Mouse (Mus musculus) limb, embryonic 13.5 days (tissue): ENCODE measurements around the gene Tuba1c. TPM values are rescaled to one million over a fixed set of nuclear protein-coding genes. Genes with fewer than 3 reads are reported as not detected.

Experiments
- ATAC-seq: fragments of 200-750 bp; cut with Nextera tagmentation; 2 replicates; pipeline ENCODE4 v1.8.0; 2017; ENCODE audit warnings: low read depth, moderate number of reproducible peaks, moderate TSS enrichment; ENCODE audit not compliant: low FRiP score
- H3K27ac ChIP-seq: fragments of 300-500 bp; sonication (generic); 2 replicates; pipeline ENCODE4 v1.5.1; 2015; ENCODE audit warnings: inconsistent platforms, mild to moderate bottlenecking, moderate library complexity
- H3K27me3 ChIP-seq: fragments of 300-500 bp; sonication (generic); 2 replicates; pipeline ENCODE4 v1.6.1; 2015; ENCODE audit warnings: mild to moderate bottlenecking, inconsistent platforms
- H3K36me3 ChIP-seq: fragments of 300-500 bp; sonication (generic); 2 replicates; pipeline ENCODE4 v1.6.1; 2015; ENCODE audit warnings: inconsistent platforms, mild to moderate bottlenecking, moderate library complexity
- H3K4me1 ChIP-seq: fragments of 300-500 bp; sonication (generic); 2 replicates; pipeline ENCODE4 v1.6.1; 2015; ENCODE audit warnings: inconsistent platforms
- H3K4me2 ChIP-seq: fragments of 300-500 bp; sonication (generic); replicated peaks from 2 replicates; pipeline ENCODE4 v1.6.1; 2015; ENCODE audit warnings: inconsistent platforms, mild to moderate bottlenecking, moderate library complexity
- H3K4me3 ChIP-seq: fragments of 300-500 bp; sonication (generic); 2 replicates; pipeline ENCODE4 v1.5.1; 2015; ENCODE audit warnings: moderate library complexity, mild to moderate bottlenecking, inconsistent platforms
- H3K9ac ChIP-seq: fragments of 300-500 bp; sonication (generic); 2 replicates; pipeline ENCODE4 v1.6.1; 2015; ENCODE audit warnings: mild to moderate bottlenecking, inconsistent platforms
- H3K9me3 ChIP-seq: fragments of 300-500 bp; sonication (generic); 2 replicates; pipeline ENCODE4 v1.6.1; 2016; ENCODE audit warnings: inconsistent platforms
- WGBS: fragments of 180-500 bp; shearing (Covaris S2); methylation state at CpG from one replicate; pipeline ENCODE4 v1.1.7; 2015; 5-methylcytosine and 5-hydroxymethylcytosine counted together
- polyA plus RNA-seq: library from polyadenylated mRNA; unstranded; fragments of >200 nt; fragmentation: Nextera tagmentation; extraction: Ambion mirVana; gene quantifications from 2 replicates; pipeline ENCODE4 v1.2.1, GENCODE M21; 2015

Gene Tuba1c
- polyA plus RNA-seq, 1 experiment from 2014 or later: 149 TPM

DNA sequence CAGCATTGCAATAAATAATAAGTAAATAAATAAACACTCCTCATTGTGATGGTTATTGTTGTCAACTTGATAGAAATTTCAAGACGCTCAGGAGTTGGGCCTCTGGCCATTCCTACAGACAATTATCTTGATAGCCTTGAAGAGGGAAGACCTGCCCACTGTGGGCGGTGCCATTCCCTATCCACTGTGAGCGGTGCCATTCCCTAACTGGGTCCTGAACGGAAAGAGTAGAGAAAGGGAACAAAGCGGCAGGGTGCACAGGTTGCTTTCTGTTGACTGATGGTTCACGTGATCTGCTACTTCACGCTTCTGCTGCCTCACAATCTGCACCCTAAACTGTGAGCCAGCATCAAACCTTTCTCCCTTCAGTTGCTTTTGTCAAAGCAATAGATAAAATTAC is 8.4 kb upstream of the Tuba1c start:
- no peak overlapping the region for H3K4me2 ChIP-seq
- H3K4me1 ChIP-seq: peaks cover 26% of the 10 kb centered on the region
- H3K9me3 ChIP-seq: 0 out of 2 replicates have a peak, but pooled peaks cover 4% of the 10 kb centered on the region
- H3K27me3 ChIP-seq: no peaks in the 10 kb centered on the region
- WGBS: 97% methylated on average over 7 of the region's 7 CpGs
- H3K27ac ChIP-seq: no peak overlapping the region
- H3K36me3 ChIP-seq: no peaks in the 10 kb centered on the region
- H3K4me3 ChIP-seq: no peak overlapping the region
- no peak overlapping the region for H3K9ac ChIP-seq
- ATAC-seq: no peak

GRCm38 (mm10) chr15:99024668-99025314 is 4.9 kb upstream of the Tuba1c start:
- Histone ChIP-seq H3K27ac (no peak overlapping the region), H3K4me2 (no peak overlapping the region), H3K9ac (no peak overlapping the region), H3K9me3 (0 out of 2 replicates have a peak, but pooled peaks cover 4% of the 10 kb centered on the region), H3K27me3 (no peaks in the 10 kb centered on the region), H3K4me1 (peaks cover 11% of the 10 kb centered on the region), H3K4me3 (no peak overlapping the region), H3K36me3 (no peaks in the 10 kb centered on the region)
- ATAC-seq: 0 out of 2 replicates have a peak, but pooled peaks have one; percentile 18
- WGBS: 21% methylated on average over 7 of the region's 8 CpGs

GRCm38 (mm10) chr15:99025414-99025813 is 4.3 kb upstream of the Tuba1c start:
- no peak overlapping the region for H3K4me3 ChIP-seq
- H3K27me3 ChIP-seq: no peaks in the 10 kb centered on the region
- H3K9ac ChIP-seq: no peak overlapping the region
- WGBS: 75% methylated on average over 13 of the region's 13 CpGs
- no peak for ATAC-seq
- no peak overlapping the region for H3K27ac ChIP-seq
- H3K4me1 ChIP-seq: peaks cover 11% of the 10 kb centered on the region
- H3K4me2 ChIP-seq: no peak overlapping the region
- no peaks in the 10 kb centered on the region for H3K36me3 ChIP-seq
- H3K9me3 ChIP-seq: 0 out of 2 replicates have a peak, but pooled peaks cover 4% of the 10 kb centered on the region

DNA sequence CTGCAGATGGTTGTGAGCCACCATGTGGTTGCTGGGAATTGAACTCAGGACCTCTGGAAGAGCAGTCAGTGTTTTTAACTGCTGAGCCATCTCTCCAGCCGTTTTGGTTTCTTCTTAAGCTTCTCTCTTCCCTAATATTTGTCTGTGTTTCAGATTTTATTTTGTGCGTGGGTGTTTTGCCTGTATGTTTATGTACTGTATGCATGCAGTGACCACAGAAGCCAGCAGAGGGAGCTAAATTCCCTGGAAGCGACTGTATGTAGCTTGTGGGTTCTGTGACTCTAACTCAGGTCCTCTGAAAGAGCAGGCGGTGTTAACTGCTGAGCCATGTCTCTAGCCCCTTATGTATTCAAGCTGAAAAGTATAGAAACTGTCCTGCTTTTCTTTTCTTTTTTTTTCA is 3.4 kb upstream of the Tuba1c start:
- Histone ChIP-seq H3K9ac (no peak overlapping the region), H3K36me3 (no peaks in the 10 kb centered on the region), H3K4me1 (peaks cover 18% of the 10 kb centered on the region), H3K27me3 (no peaks in the 10 kb centered on the region), H3K27ac (no peak overlapping the region), H3K4me3 (no peak overlapping the region), H3K9me3 (0 out of 2 replicates have a peak, but pooled peaks cover 3% of the 10 kb centered on the region), H3K4me2 (no peak overlapping the region)
- no peak for ATAC-seq
- WGBS: 59% methylated on average over 4 of the region's 4 CpGs

DNA sequence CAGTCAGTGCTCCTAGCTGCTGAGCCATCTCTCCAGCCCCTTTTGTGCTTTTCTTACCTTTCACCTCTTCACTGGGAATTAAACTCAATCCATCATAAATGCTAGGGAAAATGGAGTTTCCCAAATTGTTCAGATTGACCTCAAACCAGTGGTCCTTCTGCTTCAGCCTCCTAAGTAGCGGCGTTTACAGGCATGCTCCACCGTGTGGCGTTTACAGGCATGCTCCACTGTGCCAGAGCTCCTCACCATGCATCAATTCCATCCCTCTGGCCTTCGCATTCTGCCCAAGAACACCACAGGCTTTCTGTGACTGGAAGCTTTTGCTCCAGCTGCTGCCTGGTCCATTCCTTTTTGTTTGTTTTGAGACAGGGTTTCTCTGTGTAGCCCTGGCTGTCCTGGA is 2.6 kb upstream of the Tuba1c start:
- H3K4me1 ChIP-seq: peaks cover 26% of the 10 kb centered on the region
- 70% methylated on average over 5 of the region's 5 CpGs for WGBS
- H3K9ac ChIP-seq: no peak overlapping the region
- H3K4me3 ChIP-seq: no peak overlapping the region
- no peaks in the 10 kb centered on the region for H3K27me3 ChIP-seq
- no peak for ATAC-seq
- H3K4me2 ChIP-seq: no peak overlapping the region
- no peak overlapping the region for H3K27ac ChIP-seq
- H3K9me3 ChIP-seq: no peaks in the 10 kb centered on the region
- H3K36me3 ChIP-seq: no peaks in the 10 kb centered on the region

DNA sequence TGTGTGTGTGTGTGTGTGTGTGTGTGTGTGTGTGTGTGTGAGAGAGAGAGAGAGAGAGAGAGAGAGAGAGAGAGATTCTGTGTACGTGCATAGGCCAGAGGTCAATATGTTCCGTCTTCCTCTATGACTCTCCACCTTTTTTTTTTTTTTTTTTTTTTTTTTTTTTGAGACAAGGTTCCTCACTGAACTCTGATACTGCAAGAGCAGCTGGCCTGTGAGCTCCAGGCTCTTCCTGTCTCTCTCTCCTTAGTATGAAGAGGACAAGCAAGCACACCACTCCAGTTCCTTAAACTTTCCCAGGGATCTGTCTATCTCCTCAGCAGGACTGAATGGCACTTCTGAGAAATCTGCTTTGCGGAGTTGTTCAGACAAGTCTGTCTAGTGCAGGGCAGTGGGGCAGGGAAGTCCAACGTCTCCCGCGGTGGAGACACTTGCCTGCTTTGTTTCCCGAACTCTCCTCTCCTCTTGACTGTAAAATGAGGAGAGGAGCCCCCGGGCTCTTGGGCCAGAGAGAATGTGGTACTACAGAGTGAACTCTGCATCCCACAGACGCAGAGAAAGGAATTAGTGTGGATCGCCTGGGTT is 725 bp upstream of the Tuba1c start:
- Histone ChIP-seq H3K4me1 (peaks cover 42% of the 10 kb centered on the region), H3K4me3 (peak overlapping the region; percentile 73), H3K36me3 (no peaks in the 10 kb centered on the region), H3K27me3 (no peaks in the 10 kb centered on the region), H3K9me3 (no peaks in the 10 kb centered on the region), H3K4me2 (peak overlapping the region; percentile 78), H3K9ac (peak overlapping the region; percentile 75), H3K27ac (peak overlapping the region; percentile 90)
- ATAC-seq: no peak
- WGBS: 6% methylated on average over 10 of the region's 10 CpGs

- H3K9me3 ChIP-seq: no peaks in the 10 kb centered on the region
- H3K36me3 ChIP-seq: peaks cover 14% of the 10 kb centered on the region
- no peaks in the 10 kb centered on the region for H3K27me3 ChIP-seq
- H3K9ac ChIP-seq: peak overlapping the region; percentile 75
- WGBS: 9% methylated on average over 26 of the region's 26 CpGs
- peak overlapping the region; percentile 85 for H3K27ac ChIP-seq
- peak overlapping the region; percentile 73 for H3K4me3 ChIP-seq
- peak overlapping the region; percentile 78 for H3K4me2 ChIP-seq
- peaks cover 42% of the 10 kb centered on the region for H3K4me1 ChIP-seq
- peak; percentile 21; the same call in 1 of the 2 replicates for ATAC-seq
Measured at GRCm38 (mm10) chr15:99030585-99031387, 1.1 kb downstream of the Tuba1c start.

DNA sequence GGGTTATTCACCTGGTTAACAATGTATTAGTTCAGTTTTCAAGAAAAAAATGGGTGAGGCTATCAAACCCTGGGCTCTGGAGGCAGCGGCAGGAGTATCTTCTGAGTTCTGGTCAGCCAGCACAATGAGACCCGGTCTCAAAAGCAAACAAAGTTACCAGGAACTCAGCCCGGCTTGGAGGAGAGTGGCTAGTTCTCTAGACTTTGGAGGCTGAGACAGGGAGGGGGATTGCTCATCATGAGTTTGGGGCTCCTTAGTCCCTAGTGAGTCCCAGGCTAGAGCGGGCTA is 1.6 kb downstream of the Tuba1c start:
- peak overlapping the region; percentile 73 for H3K4me3 ChIP-seq
- no peaks in the 10 kb centered on the region for H3K9me3 ChIP-seq
- peaks cover 20% of the 10 kb centered on the region for H3K36me3 ChIP-seq
- H3K4me2 ChIP-seq: peak overlapping the region; percentile 78
- H3K27me3 ChIP-seq: no peaks in the 10 kb centered on the region
- H3K9ac ChIP-seq: peak overlapping the region; percentile 75; the same call in 1 of the 2 replicates
- H3K4me1 ChIP-seq: peaks cover 42% of the 10 kb centered on the region
- no peak overlapping the region for H3K27ac ChIP-seq
- WGBS: 80% methylated on average over 4 of the region's 4 CpGs
- no peak for ATAC-seq

- Histone ChIP-seq H3K9me3 (no peaks in the 10 kb centered on the region), H3K27me3 (no peaks in the 10 kb centered on the region), H3K4me2 (peak overlapping the region; percentile 78), H3K27ac (no peak overlapping the region), H3K36me3 (peaks cover 25% of the 10 kb centered on the region), H3K9ac (peak overlapping the region; percentile 50; the same call in 1 of the 2 replicates), H3K4me3 (peak overlapping the region; percentile 73), H3K4me1 (peaks cover 42% of the 10 kb centered on the region)
- no peak for ATAC-seq
- 79% methylated on average over 9 of the region's 9 CpGs for WGBS
Measured at GRCm38 (mm10) chr15:99032041-99032725, 2.5 kb downstream of the Tuba1c start.

DNA sequence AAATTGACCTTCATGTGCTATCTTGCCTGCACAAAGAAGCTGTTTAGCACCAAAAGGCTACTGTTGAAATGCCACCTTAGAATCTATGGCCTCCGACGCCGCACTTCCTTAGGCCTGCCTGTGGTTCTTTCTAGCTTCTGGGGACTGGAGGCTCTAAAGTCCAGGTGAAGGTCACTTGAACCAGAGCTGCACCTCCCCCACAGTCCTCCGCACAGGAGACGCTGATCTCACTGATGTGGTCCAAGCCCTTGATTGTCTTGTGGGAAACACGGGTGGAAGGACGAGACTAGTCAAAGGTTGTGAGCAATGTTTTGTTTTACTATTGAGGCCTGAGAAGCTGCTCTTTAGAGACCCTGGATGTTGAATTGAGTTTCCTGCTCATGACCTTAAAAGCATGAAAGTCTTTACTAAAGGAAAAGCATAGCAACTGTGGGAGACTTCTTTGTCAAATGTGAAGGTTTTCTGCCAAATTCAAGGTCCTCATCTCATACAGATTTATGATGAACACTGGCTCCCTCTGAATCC is 3.1 kb downstream of the Tuba1c start:
- Histone ChIP-seq H3K9ac (peak overlapping the region; percentile 36; the same call in 1 of the 2 replicates), H3K4me1 (peaks cover 42% of the 10 kb centered on the region), H3K4me2 (peak overlapping the region; percentile 78), H3K36me3 (peaks cover 25% of the 10 kb centered on the region), H3K4me3 (peak overlapping the region; percentile 73), H3K27me3 (no peaks in the 10 kb centered on the region), H3K9me3 (no peaks in the 10 kb centered on the region), H3K27ac (no peak overlapping the region; the same call in 1 of the 2 replicates)
- no peak for ATAC-seq
- 75% methylated on average over 7 of the region's 7 CpGs for WGBS

DNA sequence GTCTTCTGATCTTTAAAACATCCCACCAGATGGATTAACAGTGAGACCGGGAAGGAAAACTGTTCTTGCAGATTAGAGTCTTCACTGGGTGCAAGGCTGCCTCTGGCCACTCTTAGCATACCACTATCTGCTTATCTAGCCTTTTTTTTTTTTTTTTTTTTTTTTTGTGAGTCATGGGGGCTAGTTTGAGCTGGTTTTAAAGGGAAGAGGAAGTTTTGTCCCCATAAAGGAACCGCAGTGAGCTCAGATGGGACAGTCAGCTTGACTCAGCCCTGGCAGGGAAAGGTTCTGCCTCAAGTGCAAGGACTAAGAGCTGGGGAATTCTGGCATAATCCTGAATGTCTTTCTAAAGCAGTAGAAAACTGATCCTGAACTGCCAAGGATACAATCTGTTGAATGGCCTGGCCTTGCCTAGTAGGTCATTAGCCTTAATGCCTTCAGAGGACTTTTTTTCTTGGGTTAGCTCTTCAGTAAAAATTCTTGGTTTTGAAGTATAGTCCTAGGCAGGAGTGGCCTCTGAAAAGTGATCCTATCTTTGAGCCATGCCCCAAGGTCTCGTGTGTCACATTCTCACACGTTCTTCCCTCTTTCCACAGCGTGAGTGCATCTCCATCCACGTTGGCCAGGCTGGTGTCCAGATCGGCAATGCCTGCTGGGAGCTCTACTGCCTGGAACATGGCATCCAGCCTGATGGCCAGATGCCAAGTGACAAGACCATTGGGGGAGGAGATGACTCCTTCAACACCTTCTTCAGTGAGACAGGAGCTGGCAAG is 4.0 kb downstream of the Tuba1c start:
- Histone ChIP-seq H3K36me3 (peaks cover 34% of the 10 kb centered on the region), H3K4me1 (peaks cover 40% of the 10 kb centered on the region), H3K27me3 (no peaks in the 10 kb centered on the region), H3K4me2 (peak overlapping the region; percentile 78; the same call in 1 of the 2 replicates), H3K27ac (no peak overlapping the region), H3K9me3 (no peaks in the 10 kb centered on the region), H3K4me3 (no peak overlapping the region), H3K9ac (no peak overlapping the region)
- ATAC-seq: no peak
- WGBS: 88% methylated on average over 7 of the region's 7 CpGs
